Comparison of ENCODE assay signal across 8 mouse cellular contexts in the genomic region with DNA sequence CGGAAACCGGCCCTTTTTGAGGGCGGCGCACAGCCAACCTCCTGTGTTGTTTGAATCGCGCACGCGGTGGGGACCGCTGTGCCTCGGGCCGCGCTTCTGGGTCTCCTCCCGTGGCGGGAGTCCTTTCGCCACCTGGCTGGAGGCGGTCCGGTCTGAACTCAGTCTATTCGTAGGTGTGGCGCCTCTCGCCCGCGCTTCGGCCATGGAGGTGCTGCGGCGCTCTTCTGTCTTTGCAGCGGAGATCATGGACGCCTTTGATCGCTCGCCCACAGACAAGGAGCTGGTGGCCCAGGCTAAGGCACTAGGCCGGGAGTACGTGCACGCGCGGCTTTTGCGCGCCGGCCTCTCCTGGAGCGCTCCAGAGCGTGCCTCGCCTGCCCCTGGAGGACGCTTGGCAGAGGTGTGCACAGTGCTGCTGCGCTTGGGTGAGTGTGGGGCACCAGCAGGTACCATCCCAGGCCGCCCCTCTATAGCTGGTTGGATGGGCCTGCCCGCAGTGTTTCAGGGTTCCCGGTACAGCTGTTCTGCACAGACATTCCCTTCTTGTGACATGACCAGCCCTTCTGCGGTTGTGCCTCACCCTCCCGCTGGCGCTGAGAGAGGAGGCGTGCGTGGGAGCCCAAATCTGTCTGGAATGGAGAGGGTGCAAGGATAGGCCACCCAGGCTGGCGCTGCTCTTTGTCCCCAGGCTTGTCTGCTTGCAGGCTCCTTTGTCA. TPM values are rescaled to one million over a fixed set of nuclear protein-coding genes. Genes with fewer than 3 reads are reported as not detected.
A peak's percentile ranks its signal among the peaks of the same experiment; 100 is the strongest.
DNase-seq lines count a peak whose midpoint lies in the region; ATAC-seq and TF ChIP-seq lines count a peak whose summit lies in the region.

No protein-coding gene starts in this region.

- peak overlapping the region; percentile 4; the same call in 1 of the 2 replicates for H3K4me2 ChIP-seq in CH12.LX (ENCODE audit: insufficient read depth, low read depth, poor library complexity, severe bottlenecking)
- peak overlapping the region; percentile 96 for H3K4me2 ChIP-seq in heart, embryonic 13.5 days
- H3K4me2 ChIP-seq in kidney, embryonic 16.5 days (replicated peaks; ENCODE audit: low read depth, low read length): peak overlapping the region; percentile 91
- H3K4me2 ChIP-seq in liver, embryonic 14.5 days (ENCODE audit: low read depth): peak overlapping the region; percentile 54
- peak overlapping the region; percentile 76 for H3K4me2 ChIP-seq in neural tube, embryonic 14.5 days (ENCODE audit: low read depth, low read length)

- 7% methylated on average over 51 of the region's 51 CpGs for WGBS in heart, embryonic 13.5 days
- 2% methylated on average over 51 of the region's 51 CpGs for WGBS in kidney, embryonic 16.5 days
- 10% methylated on average over 51 of the region's 51 CpGs for WGBS in liver, embryonic 14.5 days (ENCODE audit: insufficient replicate concordance)
- WGBS in neural tube, embryonic 14.5 days: under 1% methylated on average over 46 of the region's 51 CpGs

- peak; percentile 65 for ATAC-seq in heart, embryonic 13.5 days (ENCODE audit: extremely low read depth, insufficient number of reproducible peaks, low FRiP score, low TSS enrichment)
- ATAC-seq in kidney, embryonic 16.5 days (ENCODE audit: low FRiP score, low TSS enrichment): peak; percentile 91
- peak; percentile 44; the same call in 1 of the 2 replicates for ATAC-seq in liver, embryonic 14.5 days (ENCODE audit: insufficient read depth)
- peak; percentile 92 for ATAC-seq in neural tube, embryonic 14.5 days (ENCODE audit: low read depth)

- no peak for TF ChIP-seq RAD21 in CH12.LX (IDR thresholded peaks at IDR 0.05; ENCODE audit: low read depth, low read length)

- H3K9ac ChIP-seq in CH12.LX (ENCODE audit: insufficient read depth, low read depth): no peak overlapping the region
- peak overlapping the region; percentile 84 for H3K9ac ChIP-seq in heart, embryonic 13.5 days
- peak overlapping the region; percentile 79 for H3K9ac ChIP-seq in kidney, embryonic 16.5 days (replicated peaks; ENCODE audit: low read length)
- no peak overlapping the region for H3K9ac ChIP-seq in liver, embryonic 14.5 days (replicated peaks)
- H3K9ac ChIP-seq in neural tube, embryonic 14.5 days (replicated peaks; ENCODE audit: low read depth, low read length): peak overlapping the region; percentile 67

- peaks cover 0 to 2% of the 10 kb centered on the region in 2 experiments for H3K36me3 ChIP-seq in CH12.LX (replicated peaks in 1 of 2; ENCODE audit: control insufficient read depth in 1 of 2, insufficient read depth in 1 of 2, low read length in 1 of 2)
- H3K36me3 ChIP-seq in heart, embryonic 13.5 days: peaks cover 13% of the 10 kb centered on the region
- H3K36me3 ChIP-seq in kidney, embryonic 16.5 days (ENCODE audit: insufficient read depth, low read length): peaks cover 9% of the 10 kb centered on the region
- H3K36me3 ChIP-seq in liver, embryonic 14.5 days (replicated peaks; ENCODE audit: control insufficient read depth, insufficient read depth, low read depth): no peaks in the 10 kb centered on the region
- no peaks in the 10 kb centered on the region for H3K36me3 ChIP-seq in neural tube, embryonic 14.5 days (ENCODE audit: control insufficient read depth, insufficient read depth, low read length)

- peaks cover 13% of the 10 kb centered on the region for H3K9me3 ChIP-seq in CH12.LX (replicated peaks; ENCODE audit: low read length)
- H3K9me3 ChIP-seq in heart, embryonic 13.5 days: no peaks in the 10 kb centered on the region
- H3K9me3 ChIP-seq in kidney, embryonic 16.5 days (ENCODE audit: low read length): no peaks in the 10 kb centered on the region; the same call in 1 of the 2 replicates
- H3K9me3 ChIP-seq in liver, embryonic 14.5 days (ENCODE audit: control insufficient read depth, low read length): no peaks in the 10 kb centered on the region
- no peaks in the 10 kb centered on the region for H3K9me3 ChIP-seq in neural tube, embryonic 14.5 days (ENCODE audit: control insufficient read depth, low read length)

- H3K27ac ChIP-seq in CH12.LX (ENCODE audit: insufficient read depth, low read depth): no peak overlapping the region
- no peak overlapping the region for H3K27ac ChIP-seq in bone marrow macrophage, adult 2 months (ENCODE audit: insufficient read depth, low read depth, low read length)
- peak overlapping the region; percentile 32; the same call in 1 of the 2 replicates for H3K27ac ChIP-seq in embryonic fibroblast, embryonic 13.5 days (ENCODE audit: insufficient read depth, low read length)
- H3K27ac ChIP-seq in heart, embryonic 13.5 days (replicated peaks): peak overlapping the region; percentile 55; the same call in 1 of the 2 replicates
- H3K27ac ChIP-seq in kidney, embryonic 16.5 days (ENCODE audit: low read length): peak overlapping the region; percentile 89
- no peak overlapping the region for H3K27ac ChIP-seq in liver, embryonic 14.5 days
- H3K27ac ChIP-seq in neural tube, embryonic 14.5 days (ENCODE audit: low read depth, low read length): peak overlapping the region; percentile 72

- no peak overlapping the region for H3K4me3 ChIP-seq in CH12.LX (replicated peaks in 1 of 3; ENCODE audit: low read depth in 2 of 3, low read length in 2 of 3, poor library complexity in 1 of 3)
- H3K4me3 ChIP-seq in bone marrow macrophage, adult 2 months (ENCODE audit: insufficient read depth, low read length): peak overlapping the region; percentile 58
- H3K4me3 ChIP-seq in embryonic fibroblast, embryonic 13.5 days (ENCODE audit: insufficient read depth, low read length): peak overlapping the region; percentile 76
- H3K4me3 ChIP-seq in heart, embryonic 13.5 days: peak overlapping the region; percentile 75
- H3K4me3 ChIP-seq in kidney, embryonic 16.5 days (ENCODE audit: low read length): peak overlapping the region; percentile 70
- peak overlapping the region; percentile 25 to 48; a peak in 3 of 4 replicates for H3K4me3 ChIP-seq in liver, embryonic 14.5 days (ENCODE audit: insufficient read depth in 1 of 2, low read depth in 2 of 2, low read length in 2 of 2)
- H3K4me3 ChIP-seq in neural tube, embryonic 14.5 days (ENCODE audit: low read depth, low read length): peak overlapping the region; percentile 56

- no peak for TF ChIP-seq POLR2A in CH12.LX (IDR thresholded peaks at IDR 0.05; ENCODE audit: low read depth, low read length)
- TF ChIP-seq POLR2A in bone marrow macrophage, adult 2 months (IDR thresholded peaks at IDR 0.05; ENCODE audit: borderline replicate concordance, low read depth, low read length): no peak
- 0 out of 2 replicates have a peak, but pooled peaks have one; percentile 30 for TF ChIP-seq POLR2A in embryonic fibroblast, embryonic 13.5 days (IDR thresholded peaks at IDR 0.05; ENCODE audit: low read depth, low read length)

- H3K79me2 ChIP-seq in CH12.LX (replicated peaks; ENCODE audit: control insufficient read depth, extremely low read depth, insufficient read depth, poor library complexity, severe bottlenecking): no peaks in the 10 kb centered on the region

- in situ Hi-C loops in CH12.LX (cut with MboI; ENCODE audit: low pct_ligation_motif_present, low pct_unique_long_range_greater_than_20kb, low sequenced_read_pairs): no loop called here

- H3K27me3 ChIP-seq in CH12.LX (replicated peaks): peaks cover 22% of the 10 kb centered on the region
- peaks cover 10% of the 10 kb centered on the region; the same call in 1 of the 2 replicates for H3K27me3 ChIP-seq in heart, embryonic 13.5 days (replicated peaks)
- 0 out of 2 replicates have a peak, but pooled peaks cover 3% of the 10 kb centered on the region for H3K27me3 ChIP-seq in kidney, embryonic 16.5 days (ENCODE audit: insufficient read depth, low read length)
- peaks cover 30% of the 10 kb centered on the region for H3K27me3 ChIP-seq in liver, embryonic 14.5 days (ENCODE audit: control insufficient read depth, insufficient read depth, low read length)
- no peaks in the 10 kb centered on the region for H3K27me3 ChIP-seq in neural tube, embryonic 14.5 days (ENCODE audit: control insufficient read depth, insufficient read depth, low read length)

- no peak for TF ChIP-seq CTCF in CH12.LX (conservative IDR thresholded peaks at IDR 0.05 in 1 of 2, IDR thresholded peaks at IDR 0.05 in 1 of 2; ENCODE audit: low read depth in 2 of 2, low read length in 2 of 2)
- TF ChIP-seq CTCF in bone marrow macrophage, adult 2 months (IDR thresholded peaks at IDR 0.05; ENCODE audit: low read depth, low read length): no peak
- peak; percentile 57; the same call in 1 of the 2 replicates for TF ChIP-seq CTCF in embryonic fibroblast, embryonic 13.5 days (IDR thresholded peaks at IDR 0.05; ENCODE audit: borderline replicate concordance, insufficient read depth, low read length)
- peak; percentile 41 for TF ChIP-seq CTCF in liver, embryonic 14.5 days (IDR thresholded peaks at IDR 0.05; ENCODE audit: low read depth)

- no peak for DNase-seq in CH12.LX (ENCODE audit: extremely low read depth)
- no peak for DNase-seq in liver, embryonic 14.5 days (ENCODE audit: low read depth in 3 of 3, low spot score in 3 of 3)
- DNase-seq in c-Kit-positive CD71-positive TER-119-positive erythroid progenitor cells, embryonic 14.5 days (ENCODE audit: low spot score): no peak

- dilution Hi-C loops in CH12.LX (cut with MboI; ENCODE audit: extremely low pct_ligation_motif_present, extremely low pct_unique_long_range_greater_than_20kb, low sequenced_read_pairs): no loop called here

- TF ChIP-seq EP300 in CH12.LX (IDR thresholded peaks at IDR 0.05; ENCODE audit: low read length): no peak
- no peak for TF ChIP-seq EP300 in liver, embryonic 14.5 days (IDR thresholded peaks at IDR 0.05; ENCODE audit: low read depth)

- H3K4me1 ChIP-seq in CH12.LX (ENCODE audit: control insufficient read depth in 1 of 2, insufficient read depth in 2 of 2): peaks cover 0 to 5% of the 10 kb centered on the region in 2 experiments; a peak in 1 of 4 replicates
- H3K4me1 ChIP-seq in bone marrow macrophage, adult 2 months (ENCODE audit: control insufficient read depth, insufficient read depth, low read length): no peaks in the 10 kb centered on the region
- peaks cover 6% of the 10 kb centered on the region; the same call in 1 of the 2 replicates for H3K4me1 ChIP-seq in embryonic fibroblast, embryonic 13.5 days (ENCODE audit: control insufficient read depth, insufficient read depth, low read length)
- H3K4me1 ChIP-seq in heart, embryonic 13.5 days: peaks cover 20% of the 10 kb centered on the region
- peaks cover 21% of the 10 kb centered on the region for H3K4me1 ChIP-seq in kidney, embryonic 16.5 days (ENCODE audit: insufficient read depth, low read length)
- no peaks in the 10 kb centered on the region for H3K4me1 ChIP-seq in liver, embryonic 14.5 days (replicated peaks; ENCODE audit: control insufficient read depth in 2 of 2, insufficient read depth in 2 of 2, low read length in 1 of 2)
- H3K4me1 ChIP-seq in neural tube, embryonic 14.5 days (ENCODE audit: control insufficient read depth, insufficient read depth, low read length): 0 out of 2 replicates have a peak, but pooled peaks cover 5% of the 10 kb centered on the region

RNA-seq across cellular contexts. Expression of gene Bok, which starts 0.9 kb away (rescaled TPM):
- total RNA-seq in CH12.LX (2012; rRNA removed) (0.08 and 0.17 TPM in 2 replicates), CH12.LX (2014; rRNA removed) (not detected in 2 replicates)
- polyA plus RNA-seq in CH12.LX (2012; ENCODE audit: insufficient read length, low read depth): not detected in 2 replicates
- polyA plus RNA-seq in bone marrow macrophage, adult 2 months (2012; ENCODE audit: insufficient read depth, insufficient read length, missing spikeins): 0.63 TPM in 1 of 2 replicates, not detected in the other
- 11.9 and 17.0 TPM in 2 replicates for polyA plus RNA-seq in embryonic fibroblast, embryonic 13.5 days (2011; ENCODE audit: insufficient read length, low read depth, missing spikeins)
- polyA plus RNA-seq in heart, embryonic 13.5 days (2015; fragmentation: Nextera tagmentation; extraction: Ambion mirVana): 40.2 and 51.6 TPM in 2 replicates
- polyA plus RNA-seq in kidney, embryonic 16.5 days (2015; fragmentation: Nextera tagmentation; extraction: Ambion mirVana): 98.3 and 108 TPM in 2 replicates
- 1.9 TPM in 2 replicates for polyA plus RNA-seq in liver, embryonic 14.5 days (2012; rRNA removed)
- 2.8 and 3.0 TPM in 2 replicates for polyA plus RNA-seq in liver, embryonic 14.5 days (2014; fragmentation: Nextera tagmentation; extraction: Ambion mirVana)
- 70.2 and 82.7 TPM in 2 replicates for polyA plus RNA-seq in neural tube, embryonic 14.5 days (2014; fragmentation: Nextera tagmentation; extraction: Ambion mirVana)

RNA-seq across cellular contexts. Expression of gene Stk25, which starts 27.9 kb away (rescaled TPM):
- 34.9 and 45.1 TPM in 2 replicates for total RNA-seq in CH12.LX (2012; rRNA removed)
- 32.0 and 35.8 TPM in 2 replicates for total RNA-seq in CH12.LX (2014; rRNA removed)
- polyA plus RNA-seq in CH12.LX (2012; ENCODE audit: insufficient read length, low read depth): 24.9 and 31.1 TPM in 2 replicates
- 61.3 and 66.3 TPM in 2 replicates for polyA plus RNA-seq in bone marrow macrophage, adult 2 months (2012; ENCODE audit: insufficient read depth, insufficient read length, missing spikeins)
- 100 and 115 TPM in 2 replicates for polyA plus RNA-seq in embryonic fibroblast, embryonic 13.5 days (2011; ENCODE audit: insufficient read length, low read depth, missing spikeins)
- polyA plus RNA-seq in heart, embryonic 13.5 days (2015; fragmentation: Nextera tagmentation; extraction: Ambion mirVana): 132 and 138 TPM in 2 replicates
- 205 and 210 TPM in 2 replicates for polyA plus RNA-seq in kidney, embryonic 16.5 days (2015; fragmentation: Nextera tagmentation; extraction: Ambion mirVana)
- 28.4 and 39.2 TPM in 2 replicates for polyA plus RNA-seq in liver, embryonic 14.5 days (2012; rRNA removed)
- polyA plus RNA-seq in liver, embryonic 14.5 days (2014; fragmentation: Nextera tagmentation; extraction: Ambion mirVana): 39.9 and 41.1 TPM in 2 replicates
- 357 and 382 TPM in 2 replicates for polyA plus RNA-seq in neural tube, embryonic 14.5 days (2014; fragmentation: Nextera tagmentation; extraction: Ambion mirVana)

Comparison
In these comparisons a context has a peak if more than half of its experiments do, and no peak if none do; other contexts are left out.
1. H3K27ac ChIP-seq: peak in embryonic fibroblast, embryonic 13.5 days (single experiment), heart, embryonic 13.5 days (single experiment), kidney, embryonic 16.5 days (single experiment) and neural tube, embryonic 14.5 days (single experiment); none in CH12.LX (single experiment), bone marrow macrophage, adult 2 months (single experiment) and liver, embryonic 14.5 days (single experiment).
2. H3K4me2 ChIP-seq: peak in every context shown above with its lines; median percentile 96 in heart, embryonic 13.5 days; 91 in kidney, embryonic 16.5 days; 76 in neural tube, embryonic 14.5 days; 54 in liver, embryonic 14.5 days; 4 in CH12.LX.
3. H3K4me3 ChIP-seq: peak in bone marrow macrophage, adult 2 months (single experiment), embryonic fibroblast, embryonic 13.5 days (single experiment), heart, embryonic 13.5 days (single experiment), kidney, embryonic 16.5 days (single experiment), liver, embryonic 14.5 days (2 of 2) and neural tube, embryonic 14.5 days (single experiment); none in CH12.LX (0 of 3).
4. H3K9ac ChIP-seq: peak in heart, embryonic 13.5 days (single experiment), kidney, embryonic 16.5 days (single experiment) and neural tube, embryonic 14.5 days (single experiment); none in CH12.LX (single experiment) and liver, embryonic 14.5 days (single experiment).
5. CTCF ChIP-seq: peak in embryonic fibroblast, embryonic 13.5 days (single experiment) and liver, embryonic 14.5 days (single experiment); none in CH12.LX (0 of 2) and bone marrow macrophage, adult 2 months (single experiment).
6. Peak in every context shown above with its lines, with median percentiles within 50 percentile points of each other: ATAC-seq.